Mouse (Mus musculus) heart, embryonic 14.5 days (tissue): ENCODE data around the gene Gm5108. TPM values are rescaled to one million over a fixed set of nuclear protein-coding genes. Genes with fewer than 3 reads are reported as not detected.

Source experiments
- polyA plus RNA-seq: library from polyadenylated mRNA; unstranded; fragments of >200 nt; fragmentation: Nextera tagmentation; extraction: Ambion mirVana; gene quantifications from 2 replicates; pipeline ENCODE4 v1.2.1, GENCODE M21; 2014

Gene Gm5108
- polyA plus RNA-seq, 1 experiment from 2014 or later: not detected

Other genes starting within 250 kb of the Gm5108 start
- 6.2 and 8.9 TPM in 2 replicates for gene Atp8a1, start 94.2 kb upstream of the Gm5108 start, polyA plus RNA-seq
- gene Gm21905, start 4.8 kb downstream of the Gm5108 start, polyA plus RNA-seq: not detected in 2 replicates
- gene Grxcr1, start 90.2 kb downstream of the Gm5108 start, polyA plus RNA-seq: not detected in 2 replicates